Mouse (Mus musculus): Measurements from ENCODE around the gene Kdm8. TPM values are rescaled to one million over a fixed set of nuclear protein-coding genes. Genes with fewer than 3 reads are reported as not detected.

Gene Kdm8
- polyA plus RNA-seq, 1 experiment from 2014 or later = 4.2 TPM

- ATAC-seq (peak; percentile 41), DNase-seq (ENCODE audit: low spot score) (no peak)
- Histone ChIP-seq H3K4me1 (ENCODE audit: insufficient read depth, low read depth, low read length) (no peaks in the 10 kb centered on the region), H3K27me3 (replicated peaks; ENCODE audit: insufficient read depth, low read length) (no peaks in the 10 kb centered on the region), H3K36me3 (ENCODE audit: insufficient read depth, low read length) (no peaks in the 10 kb centered on the region), H3K27ac (ENCODE audit: low read length) (no peak overlapping the region), H3K4me2 (replicated peaks; ENCODE audit: low read depth, low read length) (no peak overlapping the region), H3K9me3 (ENCODE audit: low read length) (no peaks in the 10 kb centered on the region), H3K9ac (replicated peaks; ENCODE audit: low read depth) (no peak overlapping the region), H3K4me3 (ENCODE audit: low read depth, low read length) (no peak overlapping the region)
- no peak for TF ChIP-seq CTCF (IDR thresholded peaks at IDR 0.05)
- TF ChIP-seq EP300 (IDR thresholded peaks at IDR 0.05) = no peak
- 42% methylated on average over 2 of the region's 2 CpGs for WGBS
These were observed 6.6 kb downstream of the Kdm8 start for GRCm38 (mm10) chr7:125451078-125451477.

- 85% methylated on average over 4 of the region's 4 CpGs for WGBS
- no peaks in the 10 kb centered on the region for H3K27me3 ChIP-seq (replicated peaks; ENCODE audit: insufficient read depth, low read length)
- no peak overlapping the region for H3K27ac ChIP-seq (ENCODE audit: low read length)
- no peak overlapping the region for H3K4me3 ChIP-seq (ENCODE audit: low read depth, low read length)
- H3K36me3 ChIP-seq (ENCODE audit: insufficient read depth, low read length) = no peaks in the 10 kb centered on the region
- no peak for ATAC-seq
- H3K9ac ChIP-seq (replicated peaks; ENCODE audit: low read depth) = no peak overlapping the region
- no peak overlapping the region for H3K4me2 ChIP-seq (replicated peaks; ENCODE audit: low read depth, low read length)
- no peaks in the 10 kb centered on the region for H3K9me3 ChIP-seq (ENCODE audit: low read length)
- TF ChIP-seq EP300 (IDR thresholded peaks at IDR 0.05) (no peak), CTCF (IDR thresholded peaks at IDR 0.05) (no peak)
- H3K4me1 ChIP-seq (ENCODE audit: insufficient read depth, low read depth, low read length) = no peaks in the 10 kb centered on the region
- DNase-seq (ENCODE audit: low spot score) = no peak
These were observed 9.2 kb downstream of the Kdm8 start for GRCm38 (mm10) chr7:125453671-125454070.

GRCm38 (mm10) chr7:125462200-125462599 lies 17.7 kb downstream of the Kdm8 start:
- H3K4me2 ChIP-seq (replicated peaks; ENCODE audit: low read depth, low read length) = no peak overlapping the region
- no peaks in the 10 kb centered on the region for H3K4me1 ChIP-seq (ENCODE audit: insufficient read depth, low read depth, low read length)
- no peaks in the 10 kb centered on the region for H3K9me3 ChIP-seq (ENCODE audit: low read length)
- no peak for ATAC-seq
- TF ChIP-seq CTCF (IDR thresholded peaks at IDR 0.05) (no peak), EP300 (IDR thresholded peaks at IDR 0.05) (no peak)
- WGBS = 68% methylated on average over 2 of the region's 2 CpGs
- no peaks in the 10 kb centered on the region for H3K27me3 ChIP-seq (replicated peaks; ENCODE audit: insufficient read depth, low read length)
- no peak for DNase-seq (ENCODE audit: low spot score)
- H3K27ac ChIP-seq (ENCODE audit: low read length) = no peak overlapping the region
- peaks cover 22% of the 10 kb centered on the region for H3K36me3 ChIP-seq (ENCODE audit: insufficient read depth, low read length)
- H3K4me3 ChIP-seq (ENCODE audit: low read depth, low read length) = no peak overlapping the region
- no peak overlapping the region for H3K9ac ChIP-seq (replicated peaks; ENCODE audit: low read depth)

- TF ChIP-seq CTCF (IDR thresholded peaks at IDR 0.05) (peak; percentile 97), EP300 (IDR thresholded peaks at IDR 0.05) (no peak)
- Histone ChIP-seq H3K4me2 (replicated peaks; ENCODE audit: low read depth, low read length) (no peak overlapping the region), H3K4me1 (ENCODE audit: insufficient read depth, low read depth, low read length) (peaks cover 20% of the 10 kb centered on the region), H3K9me3 (ENCODE audit: low read length) (no peaks in the 10 kb centered on the region), H3K4me3 (ENCODE audit: low read depth, low read length) (no peak overlapping the region), H3K9ac (replicated peaks; ENCODE audit: low read depth) (no peak overlapping the region), H3K36me3 (ENCODE audit: insufficient read depth, low read length) (peaks cover 36% of the 10 kb centered on the region), H3K27ac (ENCODE audit: low read length) (no peak overlapping the region), H3K27me3 (replicated peaks; ENCODE audit: insufficient read depth, low read length) (no peaks in the 10 kb centered on the region)
- peak; percentile 94 for DNase-seq (ENCODE audit: low spot score)
- peak; percentile 19; the same call in 1 of the 2 replicates for ATAC-seq
- WGBS = 28% methylated on average over 5 of the region's 5 CpGs
These were observed 25.5 kb downstream of the Kdm8 start for GRCm38 (mm10) chr7:125469937-125470336.

GRCm38 (mm10) chr7:125470901-125471300 lies 26.4 kb downstream of the Kdm8 start:
- no peak overlapping the region for H3K9ac ChIP-seq (replicated peaks; ENCODE audit: low read depth)
- DNase-seq (ENCODE audit: low spot score) = no peak
- no peak overlapping the region for H3K27ac ChIP-seq (ENCODE audit: low read length)
- ATAC-seq = no peak
- no peak overlapping the region for H3K4me3 ChIP-seq (ENCODE audit: low read depth, low read length)
- peaks cover 30% of the 10 kb centered on the region for H3K36me3 ChIP-seq (ENCODE audit: insufficient read depth, low read length)
- H3K4me1 ChIP-seq (ENCODE audit: insufficient read depth, low read depth, low read length) = peaks cover 23% of the 10 kb centered on the region
- no peaks in the 10 kb centered on the region for H3K27me3 ChIP-seq (replicated peaks; ENCODE audit: insufficient read depth, low read length)
- WGBS = 86% methylated on average over 4 of the region's 4 CpGs
- H3K9me3 ChIP-seq (ENCODE audit: low read length) = no peaks in the 10 kb centered on the region
- no peak for TF ChIP-seq CTCF (IDR thresholded peaks at IDR 0.05)
- TF ChIP-seq EP300 (IDR thresholded peaks at IDR 0.05) = no peak
- H3K4me2 ChIP-seq (replicated peaks; ENCODE audit: low read depth, low read length) = no peak overlapping the region

GRCm38 (mm10) chr7:125471991-125472741 lies 27.7 kb downstream of the Kdm8 start:
- TF ChIP-seq CTCF (IDR thresholded peaks at IDR 0.05) = peak; percentile 96
- peak; percentile 97 for TF ChIP-seq EP300 (IDR thresholded peaks at IDR 0.05)
- 8% methylated on average over 13 of the region's 13 CpGs for WGBS

More at GRCm38 (mm10) chr7:125471991-125472741, 27.7 kb downstream of the Kdm8 start:
- Histone ChIP-seq H3K4me2 (replicated peaks; ENCODE audit: low read depth, low read length) (no peak overlapping the region), H3K27ac (ENCODE audit: low read length) (peak overlapping the region; percentile 87), H3K9me3 (ENCODE audit: low read length) (no peaks in the 10 kb centered on the region), H3K4me1 (ENCODE audit: insufficient read depth, low read depth, low read length) (peaks cover 23% of the 10 kb centered on the region), H3K4me3 (ENCODE audit: low read depth, low read length) (no peak overlapping the region), H3K36me3 (ENCODE audit: insufficient read depth, low read length) (peaks cover 18% of the 10 kb centered on the region; the same call in 1 of the 2 replicates), H3K27me3 (replicated peaks; ENCODE audit: insufficient read depth, low read length) (no peaks in the 10 kb centered on the region), H3K9ac (replicated peaks; ENCODE audit: low read depth) (no peak overlapping the region)
- ATAC-seq (peak; percentile 82), DNase-seq (ENCODE audit: low spot score) (peak; percentile 95)
